Mouse (Mus musculus): ENCODE results near the gene Tpcn2. TPM values are rescaled to one million over a fixed set of nuclear protein-coding genes. Genes with fewer than 3 reads are reported as not detected.
A peak's percentile ranks its signal among the peaks of the same experiment; 100 is the strongest.

Gene Tpcn2
- polyA plus RNA-seq (2014; fragmentation: Nextera tagmentation; extraction: Ambion mirVana): 2.1 and 3.1 TPM in 2 replicates

- peak within 1 kb of the TSS; percentile 44 for H3K4me3 ChIP-seq (ENCODE audit: low read depth, low read length)
- peaks cover 8% of the 10 kb centered on the region; the same call in 1 of the 2 replicates for H3K36me3 ChIP-seq (ENCODE audit: control insufficient read depth, insufficient read depth, low read length)
- no peak within 1 kb of the TSS for H3K27ac ChIP-seq (ENCODE audit: low read depth, low read length)
- 2% methylated on average over 18 of the region's 18 CpGs for WGBS (ENCODE audit: insufficient replicate concordance)
- ATAC-seq (replicated peaks; ENCODE audit: insufficient number of reproducible peaks, low FRiP score, low TSS enrichment): peak; percentile 85
- no peaks in the 10 kb centered on the region for H3K9me3 ChIP-seq (replicated peaks; ENCODE audit: control insufficient read depth, low read length)
- H3K27me3 ChIP-seq (ENCODE audit: control insufficient read depth, insufficient read depth, low read length): no peaks in the 10 kb centered on the region
- H3K4me1 ChIP-seq (ENCODE audit: control insufficient read depth, insufficient read depth, low read length): peaks cover 11% of the 10 kb centered on the region
- peak within 1 kb of the TSS; percentile 73 for H3K9ac ChIP-seq (ENCODE audit: low read depth, low read length)
- H3K4me2 ChIP-seq: peak within 1 kb of the TSS; percentile 78
Observed at GRCm38 (mm10) chr7:145283487-145284187, at the start of gene Tpcn2. Gene Tpcn2 (minus strand): TSS chr7:145284011.

GRCm38 (mm10) chr7:145332376-145333041 is 48.7 kb upstream of the Tpcn2 start:
- Histone ChIP-seq H3K4me2 (no peak overlapping the region), H3K4me3 (ENCODE audit: low read depth, low read length) (no peak overlapping the region), H3K27me3 (ENCODE audit: control insufficient read depth, insufficient read depth, low read length) (no peaks in the 10 kb centered on the region), H3K36me3 (ENCODE audit: control insufficient read depth, insufficient read depth, low read length) (no peaks in the 10 kb centered on the region), H3K4me1 (ENCODE audit: control insufficient read depth, insufficient read depth, low read length) (peaks cover 11% of the 10 kb centered on the region), H3K9ac (ENCODE audit: low read depth, low read length) (no peak overlapping the region), H3K9me3 (replicated peaks; ENCODE audit: control insufficient read depth, low read length) (no peaks in the 10 kb centered on the region), H3K27ac (ENCODE audit: low read depth, low read length) (no peak overlapping the region)
- 38% methylated on average over 1 of the region's 1 CpGs for WGBS (ENCODE audit: insufficient replicate concordance)
- no peak for ATAC-seq (replicated peaks; ENCODE audit: insufficient number of reproducible peaks, low FRiP score, low TSS enrichment)

DNA sequence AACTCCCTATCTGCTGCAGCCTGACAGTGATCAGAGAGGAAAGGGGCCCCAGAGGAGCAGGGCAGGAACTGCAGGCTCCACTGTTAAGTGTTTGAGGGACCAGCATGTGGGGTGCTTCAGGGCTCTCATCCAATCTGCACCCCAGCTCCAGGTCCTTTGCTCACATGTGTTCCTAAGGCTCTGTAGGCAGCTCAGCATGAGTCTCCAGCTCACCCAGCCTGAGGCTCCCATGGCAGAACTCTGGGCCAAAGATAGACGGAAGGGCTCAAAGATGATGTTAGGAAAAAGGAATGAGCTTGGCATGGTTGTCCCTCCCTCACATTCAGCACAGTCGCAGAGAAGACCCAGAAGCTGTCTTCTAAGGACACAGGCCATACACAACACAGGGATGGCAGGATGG is 46.8 kb upstream of the Tpcn2 start:
- 50% methylated on average over 2 of the region's 2 CpGs for WGBS (ENCODE audit: insufficient replicate concordance)
- peak overlapping the region; percentile 29 for H3K27ac ChIP-seq (ENCODE audit: low read depth, low read length)
- no peak overlapping the region for H3K4me2 ChIP-seq
- H3K27me3 ChIP-seq (ENCODE audit: control insufficient read depth, insufficient read depth, low read length): no peaks in the 10 kb centered on the region
- no peak overlapping the region for H3K4me3 ChIP-seq (ENCODE audit: low read depth, low read length)
- H3K9me3 ChIP-seq (replicated peaks; ENCODE audit: control insufficient read depth, low read length): no peaks in the 10 kb centered on the region
- H3K4me1 ChIP-seq (ENCODE audit: control insufficient read depth, insufficient read depth, low read length): peaks cover 11% of the 10 kb centered on the region
- no peaks in the 10 kb centered on the region for H3K36me3 ChIP-seq (ENCODE audit: control insufficient read depth, insufficient read depth, low read length)
- no peak for ATAC-seq (replicated peaks; ENCODE audit: insufficient number of reproducible peaks, low FRiP score, low TSS enrichment)
- no peak overlapping the region for H3K9ac ChIP-seq (ENCODE audit: low read depth, low read length)

- Histone ChIP-seq H3K36me3 (ENCODE audit: control insufficient read depth, insufficient read depth, low read length) (no peaks in the 10 kb centered on the region), H3K27ac (ENCODE audit: low read depth, low read length) (0 out of 2 replicates have a peak overlapping the region, but pooled peaks have one; percentile 15), H3K4me1 (ENCODE audit: control insufficient read depth, insufficient read depth, low read length) (peaks cover 11% of the 10 kb centered on the region), H3K9ac (ENCODE audit: low read depth, low read length) (no peak overlapping the region), H3K4me3 (ENCODE audit: low read depth, low read length) (no peak overlapping the region), H3K27me3 (ENCODE audit: control insufficient read depth, insufficient read depth, low read length) (no peaks in the 10 kb centered on the region), H3K9me3 (replicated peaks; ENCODE audit: control insufficient read depth, low read length) (no peaks in the 10 kb centered on the region), H3K4me2 (no peak overlapping the region)
- ATAC-seq (replicated peaks; ENCODE audit: insufficient number of reproducible peaks, low FRiP score, low TSS enrichment): no peak
- WGBS (ENCODE audit: insufficient replicate concordance): 52% methylated on average over 2 of the region's 2 CpGs
Observed at GRCm38 (mm10) chr7:145329982-145330381, 46.2 kb upstream of the Tpcn2 start.

DNA sequence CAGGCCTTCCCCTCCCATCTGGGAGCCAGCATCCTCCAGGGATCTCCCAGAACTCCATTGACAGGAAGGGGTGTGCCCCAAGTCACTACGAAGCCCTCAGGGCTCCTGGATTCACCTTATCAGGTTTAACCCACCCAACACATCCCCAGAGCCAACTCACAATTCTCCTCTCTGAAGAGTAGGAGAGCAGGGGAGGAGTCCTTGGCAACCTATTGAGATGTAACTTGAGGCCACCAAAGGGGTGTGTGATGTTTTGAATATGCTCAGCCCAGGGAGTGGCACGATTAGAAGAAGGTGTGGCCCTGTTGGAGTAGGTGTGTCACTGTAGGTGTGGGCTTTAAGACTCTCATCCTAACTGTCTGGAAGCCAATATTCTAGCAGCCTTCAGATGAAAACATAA is 41.9 kb upstream of the Tpcn2 start:
- Histone ChIP-seq H3K27ac (ENCODE audit: low read depth, low read length) (no peak overlapping the region), H3K4me2 (no peak overlapping the region), H3K9ac (ENCODE audit: low read depth, low read length) (no peak overlapping the region), H3K4me3 (ENCODE audit: low read depth, low read length) (no peak overlapping the region), H3K36me3 (ENCODE audit: control insufficient read depth, insufficient read depth, low read length) (no peaks in the 10 kb centered on the region), H3K4me1 (ENCODE audit: control insufficient read depth, insufficient read depth, low read length) (peaks cover 9% of the 10 kb centered on the region), H3K27me3 (ENCODE audit: control insufficient read depth, insufficient read depth, low read length) (0 out of 2 replicates have a peak, but pooled peaks cover 3% of the 10 kb centered on the region), H3K9me3 (replicated peaks; ENCODE audit: control insufficient read depth, low read length) (no peaks in the 10 kb centered on the region)
- ATAC-seq (replicated peaks; ENCODE audit: insufficient number of reproducible peaks, low FRiP score, low TSS enrichment): no peak
- WGBS (ENCODE audit: insufficient replicate concordance): 29% methylated on average over 2 of the region's 2 CpGs

DNA sequence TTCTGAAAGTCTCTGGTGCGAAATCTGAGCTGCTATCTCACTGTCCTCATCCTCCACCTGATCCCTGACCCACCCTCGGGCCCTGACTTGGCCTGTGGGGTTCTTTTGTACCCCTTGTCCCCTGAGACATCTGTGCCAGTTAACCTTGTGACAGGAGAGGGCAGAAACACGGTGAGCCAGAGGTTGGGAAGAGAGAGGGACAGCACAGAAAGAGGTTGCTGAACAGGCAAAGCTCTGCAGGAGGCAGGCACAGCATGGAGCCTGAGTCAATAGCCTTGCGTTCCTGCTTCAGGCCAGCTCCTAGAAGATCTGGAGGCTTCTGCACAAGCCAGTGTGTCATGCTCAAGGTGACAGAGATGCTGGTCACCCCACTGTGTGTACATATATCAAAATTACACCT is 39.8 kb upstream of the Tpcn2 start:
- WGBS (ENCODE audit: insufficient replicate concordance): 29% methylated on average over 4 of the region's 4 CpGs
- no peak overlapping the region for H3K4me3 ChIP-seq (ENCODE audit: low read depth, low read length)
- H3K27me3 ChIP-seq (ENCODE audit: control insufficient read depth, insufficient read depth, low read length): 0 out of 2 replicates have a peak, but pooled peaks cover 3% of the 10 kb centered on the region
- H3K36me3 ChIP-seq (ENCODE audit: control insufficient read depth, insufficient read depth, low read length): no peaks in the 10 kb centered on the region
- H3K9ac ChIP-seq (ENCODE audit: low read depth, low read length): no peak overlapping the region
- H3K9me3 ChIP-seq (replicated peaks; ENCODE audit: control insufficient read depth, low read length): no peaks in the 10 kb centered on the region
- no peaks in the 10 kb centered on the region for H3K4me1 ChIP-seq (ENCODE audit: control insufficient read depth, insufficient read depth, low read length)
- H3K4me2 ChIP-seq: no peak overlapping the region
- H3K27ac ChIP-seq (ENCODE audit: low read depth, low read length): no peak overlapping the region
- no peak for ATAC-seq (replicated peaks; ENCODE audit: insufficient number of reproducible peaks, low FRiP score, low TSS enrichment)

- 0 out of 2 replicates have a peak, but pooled peaks cover 3% of the 10 kb centered on the region for H3K27me3 ChIP-seq (ENCODE audit: control insufficient read depth, insufficient read depth, low read length)
- WGBS (ENCODE audit: insufficient replicate concordance): 72% methylated on average over 3 of the region's 3 CpGs
- no peak overlapping the region for H3K4me3 ChIP-seq (ENCODE audit: low read depth, low read length)
- H3K9me3 ChIP-seq (replicated peaks; ENCODE audit: control insufficient read depth, low read length): no peaks in the 10 kb centered on the region
- no peak overlapping the region for H3K27ac ChIP-seq (ENCODE audit: low read depth, low read length)
- ATAC-seq (replicated peaks; ENCODE audit: insufficient number of reproducible peaks, low FRiP score, low TSS enrichment): no peak
- no peak overlapping the region for H3K4me2 ChIP-seq
- no peaks in the 10 kb centered on the region for H3K36me3 ChIP-seq (ENCODE audit: control insufficient read depth, insufficient read depth, low read length)
- no peak overlapping the region for H3K9ac ChIP-seq (ENCODE audit: low read depth, low read length)
- H3K4me1 ChIP-seq (ENCODE audit: control insufficient read depth, insufficient read depth, low read length): no peaks in the 10 kb centered on the region
Observed at GRCm38 (mm10) chr7:145319481-145319880, 35.7 kb upstream of the Tpcn2 start.

- H3K27me3 ChIP-seq (ENCODE audit: control insufficient read depth, insufficient read depth, low read length): no peaks in the 10 kb centered on the region
- no peak overlapping the region for H3K4me2 ChIP-seq
- H3K27ac ChIP-seq (ENCODE audit: low read depth, low read length): no peak overlapping the region
- no peaks in the 10 kb centered on the region for H3K4me1 ChIP-seq (ENCODE audit: control insufficient read depth, insufficient read depth, low read length)
- no peak overlapping the region for H3K9ac ChIP-seq (ENCODE audit: low read depth, low read length)
- H3K36me3 ChIP-seq (ENCODE audit: control insufficient read depth, insufficient read depth, low read length): no peaks in the 10 kb centered on the region
- no peak for ATAC-seq (replicated peaks; ENCODE audit: insufficient number of reproducible peaks, low FRiP score, low TSS enrichment)
- H3K9me3 ChIP-seq (replicated peaks; ENCODE audit: control insufficient read depth, low read length): no peaks in the 10 kb centered on the region
- 68% methylated on average over 4 of the region's 4 CpGs for WGBS (ENCODE audit: insufficient replicate concordance)
- H3K4me3 ChIP-seq (ENCODE audit: low read depth, low read length): no peak overlapping the region
Observed at GRCm38 (mm10) chr7:145317522-145317921, 33.7 kb upstream of the Tpcn2 start.
